ENCODE assay signal across 14 mouse cellular contexts in genomic region chr1:10942979-10943378, GRCm38 (mm10).
DNase-seq lines count a peak whose midpoint lies in the region; ATAC-seq and TF ChIP-seq lines count a peak whose summit lies in the region.
"Had no signal": no experiment of that assay in that cellular context is flagged by ENCODE, and none has a peak within 500 bp of the region (broad histone marks: within the 10 kb centered on the region; RNA-seq: fewer than 3 reads in every experiment).

No protein-coding gene starts in this region.

- DNase-seq in frontal cortex, postnatal 14 days (ENCODE audit: low spot score in 2 of 2) = no peak
- peak in 1 of 2 experiments; percentile 3 for DNase-seq in layer of hippocampus, adult 2 months (ENCODE audit: low spot score in 2 of 2)
- DNase-seq in layer of hippocampus, adult 11-12 months (ENCODE audit: low spot score) = no peak
- DNase-seq in Muller cell, postnatal 12 days (ENCODE audit: inconsistent ontology term) = peak; percentile 60
- no peak for DNase-seq in testis, postnatal 10 days (ENCODE audit: low spot score)
- DNase-seq in ovary, postnatal 10 days (ENCODE audit: low spot score) = no peak
- DNase-seq: adrenal gland, postnatal 14 days; cerebellum, adult 11 months; heart, postnatal 4 days; thymus, postnatal 14 days had no signal

- peak overlapping the region; percentile 46; the same call in 1 of the 2 replicates for H3K27ac ChIP-seq in layer of hippocampus, adult 2 months
- H3K27ac ChIP-seq: liver, embryonic 14.5 days; midbrain, embryonic 10.5 days had no signal

- no peak overlapping the region for H3K4me3 ChIP-seq in layer of hippocampus, adult 2 months
- H3K4me3 ChIP-seq: midbrain, embryonic 10.5 days had no signal

- peak; percentile 85 for ATAC-seq in frontal cortex, adult (ENCODE audit: low TSS enrichment)
- peak; percentile 96 to 98 for ATAC-seq in hematopoietic stem cell, adult 5-6 weeks (replicated peaks in 1 of 2; ENCODE audit: insufficient read depth in 1 of 2, low FRiP score in 2 of 2, low TSS enrichment in 1 of 2, low read depth in 1 of 2, poor library complexity in 2 of 2, severe bottlenecking in 2 of 2)

- peak; percentile 58 for TF ChIP-seq CTCF in layer of hippocampus, adult 2 months (conservative IDR thresholded peaks at IDR 0.05)
